Mouse (Mus musculus) CD8-positive naive resting alpha-beta T cell, adult 2 months (primary cell): ENCODE data around the gene Olfr50.

ENCODE experiments used
- DNase-seq, 2 experiments: peaks; one replicate each; pipeline ENCODE4 v3.0.0; 2022; ENCODE audit warnings: low read depth in 2 of 2, low spot score in 2 of 2

The Olfr50 gene

GRCm38 (mm10) chr2:36790238-36790637 lies at the start of gene Olfr50:
Gene Olfr50, plus strand, starts transcription at chr2:36790538.
- no peak for DNase-seq

- DNase-seq: no peak
Measured at GRCm38 (mm10) chr2:36783976-36784375, 6.4 kb upstream of the Olfr50 start, which contains the start of gene Olfr348. Gene Olfr348, plus strand, starts transcription at chr2:36784276.

GRCm38 (mm10) chr2:36816932-36817331 lies 26.6 kb downstream of the Olfr50 start, which contains the start of gene Olfr3:
Gene Olfr3, minus strand, starts transcription at chr2:36817032.
- DNase-seq: no peak

- DNase-seq: no peak
Measured at GRCm38 (mm10) chr2:36846010-36846409, 55.7 kb downstream of the Olfr50 start, which contains the start of gene Olfr350. Gene Olfr350, plus strand, starts transcription at chr2:36846310.
